Mouse (Mus musculus) CH12.LX (cell line): ENCODE data around the gene Sf3b2.

ENCODE experiments used
- CTCF ChIP-seq, 2 experiments: IDR thresholded peaks in 1 of 2; conservative IDR thresholded peaks in 1 of 2; 2 replicates each; pipeline ENCODE4 v1.5.1; 2011 to 2012; ENCODE audit warnings: low read depth in 2 of 2, low read length in 2 of 2, improper control_type of control experiment in 1 of 2, inconsistent platforms in 1 of 2, mild to moderate bottlenecking in 1 of 2, moderate library complexity in 1 of 2
- KAT2A ChIP-seq: IDR thresholded peaks from 2 replicates; pipeline ENCODE4 v1.6.1; 2012; ENCODE audit warnings: low read length, improper control_type of control experiment, inconsistent platforms; ENCODE audit not compliant: insufficient replicate concordance
- ZC3H11A ChIP-seq: IDR thresholded peaks from 2 replicates; pipeline ENCODE4 v1.6.1; 2012; ENCODE audit warnings: low read depth, mild to moderate bottlenecking, inconsistent platforms, low read length, improper control_type of control experiment

GRCm38 (mm10) chr19:5267015-5267414 lies 28.2 kb downstream of the Sf3b2 start:
- TF ChIP-seq CTCF (conservative IDR thresholded peaks at IDR 0.05 in 1 of 2, IDR thresholded peaks at IDR 0.05 in 1 of 2; ENCODE audit: low read depth in 2 of 2, low read length in 2 of 2) (no peak), ZC3H11A (no peak), KAT2A (no peak)
